Mouse (Mus musculus) naive thymus-derived CD4-positive, alpha-beta T cell, adult 2 months (primary cell): ENCODE data around the gene Epha2.
A peak's percentile ranks its signal among the peaks of the same experiment; 100 is the strongest.

ENCODE experiments used
- DNase-seq: peaks from one replicate; pipeline ENCODE4 v3.0.0-alpha.2; 2011; ENCODE audit warnings: low read depth

Gene Epha2

GRCm38 (mm10) chr4:141367997-141368791 lies 67.2 kb downstream of the Epha2 start, which contains the start of gene Fam131c:
Fam131c (plus strand) TSS chr4:141368220.
- DNase-seq = peak; percentile 24

DNA sequence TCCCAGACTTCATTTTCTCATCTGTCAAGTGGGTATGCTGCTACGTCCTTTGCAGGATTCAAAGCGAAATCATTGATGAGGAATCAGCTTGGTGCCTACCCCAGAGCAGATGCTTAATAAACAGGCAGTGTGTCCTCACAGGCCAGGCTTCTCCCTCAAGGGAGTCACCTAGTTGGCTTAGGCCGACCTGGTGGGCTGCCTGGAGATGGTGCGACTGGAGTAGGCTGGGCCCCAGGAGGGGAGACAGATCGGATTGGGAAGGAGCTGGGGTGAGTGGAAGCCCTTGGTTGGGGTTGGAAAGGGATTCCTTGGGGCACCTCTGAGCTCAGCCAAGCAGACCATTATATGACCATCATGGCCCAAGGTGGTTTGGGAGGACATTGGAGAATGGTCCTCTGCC lies 71.4 kb downstream of the Epha2 start:
- no peak for DNase-seq
